Mouse (Mus musculus): Measurements from ENCODE around the gene Map9. TPM values are rescaled to one million over a fixed set of nuclear protein-coding genes. Genes with fewer than 3 reads are reported as not detected.
"Not testable (repeated sequence)": the region's sequence is repeated elsewhere in the genome, so short reads cannot be mapped to it uniquely, and the experiment has no call there.

The Map9 gene
- polyA plus RNA-seq, 1 experiment from 2014 or later, result 32.1 TPM

GRCm38 (mm10) chr3:82440976-82441375 lies 83.1 kb downstream of the Map9 start:
- WGBS, result 55% methylated on average over 3 of the region's 3 CpGs
- H3K4me2 ChIP-seq, result no peak overlapping the region
- ATAC-seq (ENCODE audit: low read depth), result no peak
- no peaks in the 10 kb centered on the region for H3K4me1 ChIP-seq (replicated peaks)
- no peaks in the 10 kb centered on the region for H3K27me3 ChIP-seq
- no peaks in the 10 kb centered on the region for H3K36me3 ChIP-seq
- no peak overlapping the region for H3K4me3 ChIP-seq
- no peak overlapping the region for H3K9ac ChIP-seq
- H3K9me3 ChIP-seq, result no peaks in the 10 kb centered on the region
- H3K27ac ChIP-seq (replicated peaks), result no peak overlapping the region

GRCm38 (mm10) chr3:82441601-82442000 lies 83.8 kb downstream of the Map9 start:
- H3K4me2 ChIP-seq; H3K27me3 ChIP-seq; H3K27ac ChIP-seq (replicated peaks); H3K9ac ChIP-seq; H3K36me3 ChIP-seq; H3K9me3 ChIP-seq; ATAC-seq (ENCODE audit: low read depth); H3K4me1 ChIP-seq (replicated peaks); H3K4me3 ChIP-seq: not testable (repeated sequence)

Other genes starting within 250 kb of the Map9 start
- 8.1 and 9.2 TPM in 2 replicates for gene Gucy1a1, start 212.3 kb upstream of the Map9 start, polyA plus RNA-seq (2015; fragmentation: Nextera tagmentation; extraction: Ambion mirVana)
- 0.94 and 1.0 TPM in 2 replicates for gene Npy2r, start 190.0 kb downstream of the Map9 start, polyA plus RNA-seq (2015; fragmentation: Nextera tagmentation; extraction: Ambion mirVana)